In the genomic region with DNA sequence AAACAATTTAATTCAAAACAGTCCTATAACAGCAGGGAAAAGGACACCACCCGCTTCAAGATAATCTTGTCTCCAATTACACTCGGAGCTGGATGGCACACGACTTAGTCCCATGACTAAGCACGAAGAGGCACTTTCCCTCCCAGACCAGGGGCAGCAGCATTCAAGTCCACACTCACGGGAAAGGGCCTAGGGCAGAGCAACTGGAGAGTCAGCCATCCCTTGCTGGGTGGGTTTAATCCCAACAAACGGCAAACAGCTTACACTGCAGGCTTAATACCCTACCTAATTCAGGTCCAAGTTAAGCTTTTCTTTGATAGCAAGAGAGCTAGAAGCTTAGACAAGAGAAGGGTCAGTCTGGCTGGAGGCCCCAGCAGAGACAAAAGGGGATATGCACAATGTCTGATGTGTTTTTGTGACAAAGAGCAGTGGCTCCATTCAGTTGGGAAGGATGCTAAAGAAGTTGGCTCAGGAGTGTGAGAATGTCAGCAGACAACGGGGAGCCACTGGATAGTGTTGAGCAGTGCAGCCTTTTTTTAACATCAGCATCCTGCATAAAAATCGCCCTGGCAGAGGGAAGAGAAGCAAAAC, we compare ENCODE assay signal across 11 mouse cellular contexts. TPM values are rescaled to one million over a fixed set of nuclear protein-coding genes. Genes with fewer than 3 reads are reported as not detected.
DNase-seq lines count a peak whose midpoint lies in the region; ATAC-seq lines count a peak whose summit lies in the region.
"Had no signal": no experiment of that assay in that cellular context is flagged by ENCODE, and none has a peak within 500 bp of the region (broad histone marks: within the 10 kb centered on the region; RNA-seq: fewer than 3 reads in every experiment).

No protein-coding gene starts in this region.

- peaks cover 15% of the 10 kb centered on the region for H3K4me1 ChIP-seq in forebrain, embryonic 15.5 days
- H3K4me1 ChIP-seq in midbrain, embryonic 12.5 days = peaks cover 27% of the 10 kb centered on the region
- H3K4me1 ChIP-seq: liver, embryonic 13.5 days had no signal

- no peaks in the 10 kb centered on the region for H3K27me3 ChIP-seq in forebrain, embryonic 15.5 days
- peaks cover 65% of the 10 kb centered on the region for H3K27me3 ChIP-seq in midbrain, embryonic 12.5 days
- H3K27me3 ChIP-seq: liver, embryonic 13.5 days had no signal

- H3K4me2 ChIP-seq in forebrain, embryonic 15.5 days (replicated peaks) = no peak overlapping the region
- H3K4me2 ChIP-seq in midbrain, embryonic 12.5 days (replicated peaks) = 0 out of 2 replicates have a peak overlapping the region, but pooled peaks have one; percentile 2
- H3K4me2 ChIP-seq: liver, embryonic 13.5 days had no signal

- no peak overlapping the region for H3K4me3 ChIP-seq in forebrain, embryonic 15.5 days
- H3K4me3 ChIP-seq in midbrain, embryonic 12.5 days = no peak overlapping the region
- H3K4me3 ChIP-seq: gastrocnemius, adult 2 months; liver, embryonic 13.5 days had no signal

- WGBS in forebrain, embryonic 15.5 days = 2% methylated on average over 8 of the region's 8 CpGs
- 1% methylated on average over 8 of the region's 8 CpGs for WGBS in midbrain, embryonic 12.5 days

- H3K9me3 ChIP-seq in forebrain, embryonic 15.5 days = no peaks in the 10 kb centered on the region
- peaks cover 6% of the 10 kb centered on the region; the same call in 1 of the 2 replicates for H3K9me3 ChIP-seq in midbrain, embryonic 12.5 days
- H3K9me3 ChIP-seq: liver, embryonic 13.5 days had no signal

- H3K9ac ChIP-seq in forebrain, embryonic 15.5 days (replicated peaks) = no peak overlapping the region
- no peak overlapping the region for H3K9ac ChIP-seq in midbrain, embryonic 12.5 days (replicated peaks)
- H3K9ac ChIP-seq: liver, embryonic 13.5 days had no signal

- no peaks in the 10 kb centered on the region for H3K36me3 ChIP-seq in forebrain, embryonic 15.5 days
- no peaks in the 10 kb centered on the region for H3K36me3 ChIP-seq in midbrain, embryonic 12.5 days
- H3K36me3 ChIP-seq: liver, embryonic 13.5 days had no signal

- intact Hi-C loops in gastrocnemius, postnatal 36 days (cut with DNase I) = loop anchor here (10.0 kb wide), 1 partner anchor 422 kb away; no protein-coding TSS in a partner anchor

- no peak for DNase-seq in cerebellum, adult 9-11 months
- peak; percentile 37 for DNase-seq in Muller cell, postnatal 12 days (ENCODE audit: inconsistent ontology term)
- DNase-seq in gastrocnemius, postnatal 36 days = no peak
- no peak for DNase-seq in layer of hippocampus, adult 8-10 months (ENCODE audit: low spot score in 2 of 2)
- DNase-seq in layer of hippocampus, postnatal 25 days (ENCODE audit: extremely low spot score in 1 of 2, low spot score in 1 of 2) = no peak
- DNase-seq: gastrocnemius, adult 2 months; liver, embryonic 13.5 days; spleen, adult 18-20 months had no signal

- H3K27ac ChIP-seq in forebrain, embryonic 15.5 days (replicated peaks) = 0 out of 2 replicates have a peak overlapping the region, but pooled peaks have one; percentile 19
- peak overlapping the region; percentile 50 for H3K27ac ChIP-seq in midbrain, embryonic 12.5 days (replicated peaks)
- H3K27ac ChIP-seq: gastrocnemius, adult 2 months; liver, embryonic 13.5 days had no signal

- peak; percentile 50; the same call in 1 of the 2 replicates for ATAC-seq in cerebellum, adult (ENCODE audit: insufficient number of reproducible peaks, low FRiP score, low TSS enrichment)
- peak; percentile 26; the same call in 1 of the 2 replicates for ATAC-seq in forebrain, embryonic 15.5 days (replicated peaks)
- ATAC-seq in midbrain, embryonic 12.5 days (ENCODE audit: low FRiP score, low read depth) = peak; percentile 79

RNA-seq across cellular contexts. Expression of a gene that starts 46.8 kb away (rescaled TPM):
- 17.6 and 18.4 TPM in 2 replicates for polyA plus RNA-seq in forebrain, embryonic 15.5 days (2015; fragmentation: Nextera tagmentation; extraction: Ambion mirVana)
- 11.7 and 13.7 TPM in 2 replicates for polyA plus RNA-seq in midbrain, embryonic 12.5 days (2016; fragmentation: Nextera tagmentation; extraction: Ambion mirVana)
- under 1 TPM; 0.38 to 0.39 TPM for total RNA-seq in gastrocnemius, postnatal 36 days (2021)
- total RNA-seq in layer of hippocampus, adult 8-10 months (2022) = 10 to 100 TPM; 30.8 to 38.5 (median 34.3) TPM
- 10 to 100 TPM; 33.2 to 43.0 TPM for total RNA-seq in layer of hippocampus, postnatal 25 days (2021)

Comparison
In these comparisons a context has a peak if more than half of its experiments do, and no peak if none do; other contexts are left out.
1. ATAC-seq: peak in every context shown above with its lines; median percentile 79 in midbrain, embryonic 12.5 days; 50 in cerebellum, adult; 26 in forebrain, embryonic 15.5 days.
2. RNA of a gene that starts 46.8 kb away (total RNA-seq): 33.2 to 43.0 TPM in layer of hippocampus, postnatal 25 days and 30.8 to 38.5 TPM in layer of hippocampus, adult 8-10 months; 0.38 to 0.39 TPM in gastrocnemius, postnatal 36 days; every median in the first group is over 10 times any median in the second.